Mouse (Mus musculus) right cerebral cortex, adult 18-20 months (tissue): ENCODE data around the gene Gna14.

Experiments used
- DNase-seq: peaks from one replicate; pipeline ENCODE4 v3.0.0; 2022; ENCODE audit warnings: mixed read lengths

The Gna14 gene

DNA sequence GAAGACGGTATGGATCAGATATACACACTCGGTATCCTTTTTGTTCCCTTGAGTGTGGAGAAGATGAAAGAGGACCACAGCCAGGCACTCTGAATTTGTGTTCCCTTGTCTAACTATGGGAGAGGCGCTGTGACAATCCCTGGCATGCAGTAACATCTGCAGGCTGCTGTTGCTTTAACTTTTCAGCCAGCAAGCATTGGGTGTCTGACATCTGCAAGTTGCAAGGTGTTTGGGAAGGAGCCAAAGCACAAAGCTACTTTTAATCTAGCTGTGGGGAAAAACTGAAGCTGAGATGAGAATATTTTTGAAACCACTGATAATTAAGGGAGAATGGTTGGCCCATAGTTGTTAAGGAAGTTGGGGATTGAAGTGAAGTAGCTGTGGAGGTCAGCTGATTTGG, 83.0 kb downstream of the Gna14 start:
- DNase-seq: no peak

DNA sequence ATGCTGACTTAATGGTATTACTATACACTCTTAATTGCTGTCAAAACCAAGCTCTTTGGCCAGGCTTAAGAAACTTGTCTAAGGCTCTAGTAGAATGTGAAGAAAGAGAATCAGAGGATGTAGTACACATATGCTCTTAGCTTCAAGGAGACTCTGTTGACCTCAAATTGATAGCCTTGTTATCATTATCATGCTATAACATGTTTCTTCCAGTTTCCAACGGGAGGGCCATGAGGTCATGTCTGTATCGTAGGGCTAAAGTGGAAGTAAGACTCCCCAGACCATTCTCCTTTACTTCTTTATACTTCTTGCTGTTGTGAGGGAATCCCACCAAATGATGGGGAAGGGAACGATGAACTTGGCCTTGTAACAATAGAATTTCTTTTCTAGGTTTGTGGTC, 85.0 kb downstream of the Gna14 start:
- no peak for DNase-seq

DNA sequence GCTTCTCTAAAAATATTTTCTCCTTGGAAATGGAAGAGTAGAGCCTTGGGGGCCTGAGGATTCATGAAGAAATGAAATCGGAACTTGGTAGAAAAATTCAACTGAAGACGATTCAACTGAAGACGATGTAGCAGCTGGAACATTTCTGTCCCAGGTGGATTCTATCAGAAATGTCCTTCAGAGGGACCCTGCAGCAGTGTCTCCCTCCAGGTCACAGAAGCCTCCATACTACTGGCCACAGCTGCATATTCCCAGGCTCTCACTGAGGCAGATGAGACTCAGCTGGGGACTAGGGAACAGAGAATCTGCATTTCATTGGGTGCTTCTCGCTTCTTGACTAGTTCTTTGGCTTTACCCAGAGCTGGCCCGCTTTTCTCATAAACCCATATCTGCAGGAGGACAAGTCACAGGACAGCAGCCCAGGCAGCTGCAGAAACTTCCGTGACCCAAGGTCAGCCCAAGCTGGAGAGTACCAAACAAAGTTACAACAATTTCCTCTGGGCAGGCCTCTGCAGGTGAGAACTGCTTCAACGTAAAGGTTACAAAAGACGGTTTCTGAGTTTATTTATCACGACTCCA, 90.8 kb downstream of the Gna14 start:
- DNase-seq: no peak

DNA sequence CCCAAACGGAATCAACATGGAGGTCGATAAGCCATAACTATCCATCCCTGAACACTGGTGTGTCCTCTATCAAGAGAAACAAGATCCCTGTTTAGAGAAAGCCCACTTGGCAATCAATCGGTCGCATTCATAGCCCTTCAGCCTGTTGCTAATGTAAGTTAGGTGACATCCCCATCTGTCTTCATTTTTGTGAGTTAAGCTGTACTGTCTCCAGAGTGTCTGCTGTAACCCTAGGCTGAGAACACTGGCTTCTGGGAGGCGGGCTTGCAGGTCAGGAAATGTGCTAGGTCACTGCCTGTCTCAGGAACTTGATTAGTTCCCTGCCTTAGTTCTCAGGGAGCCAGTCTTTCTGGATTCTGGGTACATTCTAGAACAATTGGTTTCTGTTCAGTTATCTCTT, 91.5 kb downstream of the Gna14 start:
- DNase-seq: no peak

DNA sequence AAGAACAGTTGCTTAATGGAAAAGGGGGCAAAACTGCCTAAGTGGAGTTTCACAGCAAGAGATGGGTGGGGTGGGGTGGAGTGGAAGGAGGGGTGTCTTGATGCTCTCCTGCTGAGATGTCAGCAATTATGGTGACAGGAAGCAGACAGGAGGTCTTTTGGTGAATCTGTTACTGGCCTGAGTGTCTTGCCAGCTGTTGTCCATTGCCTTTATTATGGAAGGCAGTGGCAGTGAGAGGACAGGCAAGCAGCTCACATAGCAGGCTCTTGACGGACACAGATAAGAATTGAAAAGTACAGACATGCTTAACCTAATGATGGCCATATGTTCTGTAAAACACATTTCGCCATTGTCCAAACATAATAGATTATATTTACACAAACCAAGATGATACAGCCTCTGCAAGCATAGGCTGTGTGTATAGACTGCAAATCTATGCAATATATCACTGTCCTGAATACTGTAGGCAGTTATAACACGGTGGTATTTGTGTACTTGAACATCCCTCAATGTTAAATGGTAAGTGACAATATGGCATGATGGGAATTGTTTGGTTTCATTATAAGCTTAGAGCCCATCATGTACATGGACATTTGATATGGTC, 92.8 kb downstream of the Gna14 start:
- DNase-seq: no peak

DNA sequence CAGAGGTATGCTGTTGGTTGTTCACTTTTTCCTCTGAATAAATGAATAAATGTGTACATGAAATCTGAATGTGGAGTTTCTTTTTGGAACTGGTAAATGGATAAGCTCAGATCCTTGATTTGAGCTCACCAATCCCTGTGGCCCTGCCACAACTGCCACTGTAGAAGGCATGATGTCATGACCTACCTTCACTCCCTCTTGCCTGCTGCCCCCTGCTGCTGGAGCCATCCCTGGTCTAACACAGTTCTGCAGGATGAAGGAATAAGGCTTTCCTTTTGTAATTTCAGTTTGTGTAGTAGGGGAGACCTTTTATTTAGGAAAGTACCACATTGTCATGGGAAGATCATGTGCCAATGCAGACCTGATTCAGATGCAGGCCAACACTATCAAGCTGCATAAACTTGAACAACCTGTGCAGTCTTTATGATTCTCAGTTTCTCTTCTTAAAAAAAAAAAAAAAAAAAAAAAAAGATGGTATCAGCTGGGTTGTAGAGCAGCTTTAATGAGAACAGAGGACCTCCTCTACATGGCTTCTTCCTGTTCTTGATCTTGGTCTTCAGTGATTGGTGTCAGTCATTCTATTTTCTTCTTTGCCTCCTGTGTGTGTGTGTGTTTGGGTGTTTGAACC, 93.8 kb downstream of the Gna14 start:
- DNase-seq: no peak

DNA sequence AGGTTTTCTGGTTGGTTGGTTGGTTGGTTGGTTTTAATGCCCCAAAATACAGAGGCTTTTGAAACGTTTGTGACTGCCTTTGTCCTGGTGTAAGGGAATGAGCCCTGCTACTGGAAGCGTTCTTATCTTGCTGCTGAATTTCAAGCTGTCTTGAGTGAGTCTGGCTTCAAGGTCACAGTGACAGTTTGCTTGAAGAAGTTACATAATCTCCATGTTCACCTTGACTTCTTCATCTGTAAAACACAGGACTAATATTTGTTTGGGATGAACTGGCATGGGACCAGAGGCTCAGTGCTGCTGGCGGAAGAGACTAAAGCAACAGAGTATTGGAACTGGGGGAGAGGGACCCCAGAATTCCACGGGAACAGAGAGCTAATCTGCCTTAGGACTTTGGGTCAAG, 94.4 kb downstream of the Gna14 start:
- no peak for DNase-seq

DNA sequence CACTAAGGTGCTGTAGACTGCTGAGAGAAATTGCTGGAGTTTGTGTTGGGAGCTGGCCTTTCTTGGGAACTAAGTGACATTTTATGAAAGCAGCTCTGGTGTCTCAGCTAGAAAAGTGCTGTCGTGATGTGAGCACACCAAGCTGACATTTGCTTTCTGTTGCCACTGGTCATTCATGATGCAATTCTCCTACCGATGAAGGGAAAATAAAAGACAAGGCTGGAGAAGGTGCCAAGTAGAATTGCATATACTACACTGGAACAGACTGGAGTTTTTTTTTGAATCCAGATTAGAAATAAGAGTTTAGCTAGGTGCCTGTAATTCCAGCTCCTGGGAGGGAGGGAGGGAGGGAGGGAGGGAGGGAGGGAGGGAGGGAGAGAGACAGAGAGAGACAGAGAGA, 98.7 kb downstream of the Gna14 start:
- no peak for DNase-seq

DNA sequence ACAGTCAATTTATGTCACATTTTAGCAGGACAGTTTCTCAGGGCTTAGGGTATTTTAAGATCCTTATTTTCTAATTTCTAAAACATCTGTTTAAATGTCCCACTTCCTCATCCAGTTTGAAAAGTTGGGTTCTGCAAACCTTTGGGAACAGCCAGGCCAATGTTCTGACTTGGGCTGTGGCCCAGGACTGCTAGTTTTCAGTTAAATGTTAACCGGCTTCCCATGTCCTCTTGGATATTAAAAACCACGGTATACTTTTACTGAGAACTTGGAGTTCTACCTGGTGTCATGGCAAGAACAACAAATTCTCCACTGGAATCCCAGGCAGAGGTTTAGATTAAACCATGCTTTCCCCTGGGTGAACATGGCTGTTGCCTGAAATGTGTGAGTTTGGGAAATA, 102.9 kb downstream of the Gna14 start:
- no peak for DNase-seq

DNA sequence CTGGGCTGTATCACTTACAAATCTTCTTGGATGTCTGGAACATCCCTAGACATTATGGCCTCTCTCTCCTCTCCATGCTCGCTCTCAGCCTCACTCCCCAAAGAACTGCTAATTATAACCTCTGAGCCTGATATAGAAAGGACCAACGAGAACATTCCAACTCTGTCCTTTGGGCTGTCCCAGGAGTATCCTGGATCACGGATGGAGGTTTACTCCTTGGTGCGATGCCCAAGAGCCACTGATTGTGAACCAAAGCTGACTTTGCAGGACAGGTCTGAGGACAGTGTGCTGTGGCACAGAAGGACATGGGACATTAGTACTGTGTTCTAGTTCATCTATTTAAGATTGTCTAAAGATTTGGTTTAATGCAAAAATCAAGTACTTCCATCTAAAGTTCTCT, 108.1 kb downstream of the Gna14 start:
- no peak for DNase-seq

DNA sequence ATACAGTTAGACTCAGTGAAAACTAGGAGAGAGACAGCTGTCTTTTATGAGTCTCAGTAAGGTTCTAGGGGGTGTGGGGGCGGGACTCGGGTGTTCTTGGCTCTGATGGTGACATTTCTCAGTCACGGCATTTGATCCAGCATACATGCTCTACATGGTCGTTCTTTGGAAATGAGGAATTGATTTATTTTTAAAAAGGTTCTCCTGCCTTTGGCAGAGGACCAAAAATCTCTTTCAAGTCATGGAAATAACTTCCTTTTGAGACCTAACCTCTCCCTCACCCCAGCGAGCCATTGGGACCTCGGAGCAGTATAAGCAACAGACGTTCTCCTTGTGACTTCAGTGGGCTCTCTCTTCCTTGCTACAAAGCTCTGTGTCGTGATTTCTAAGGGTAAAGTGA, 121.4 kb downstream of the Gna14 start:
- DNase-seq: no peak

DNA sequence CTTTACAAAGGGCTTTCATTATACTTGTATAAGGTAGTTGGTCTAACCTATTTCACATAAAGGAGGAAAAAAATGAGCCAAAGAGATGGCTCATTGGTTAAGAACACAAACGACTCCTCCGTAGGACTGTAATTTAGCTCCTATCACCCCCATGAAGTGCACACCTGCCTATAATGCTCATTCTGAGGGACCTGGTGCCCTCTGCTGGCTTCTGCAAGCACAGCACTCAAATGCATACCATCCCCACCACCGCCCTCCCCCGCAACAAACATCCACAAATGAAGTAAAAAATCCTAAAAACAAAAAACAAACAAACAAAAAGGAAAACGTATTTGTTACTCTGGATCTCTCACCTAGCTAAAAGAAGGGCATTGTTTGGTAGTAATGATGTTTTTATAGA, 122.4 kb downstream of the Gna14 start:
- DNase-seq: no peak

DNA sequence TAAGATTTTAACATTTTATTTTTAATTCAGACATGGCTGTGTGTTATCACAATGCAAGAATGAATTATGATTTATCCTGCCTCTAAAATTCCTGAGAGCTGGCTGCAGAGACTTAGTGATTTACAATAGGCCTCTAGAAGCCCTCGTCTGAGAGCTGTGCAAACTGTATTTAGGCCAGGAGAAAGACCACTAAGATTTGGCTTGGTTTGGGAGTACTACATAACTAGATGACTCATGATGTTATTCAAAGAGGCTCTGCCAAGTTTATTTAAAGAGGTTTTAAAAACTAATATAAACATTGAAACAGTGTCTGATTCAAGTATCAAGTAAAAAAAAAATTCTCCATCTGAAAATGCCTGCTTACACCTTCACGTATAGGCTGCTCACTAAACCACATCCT, 123.0 kb downstream of the Gna14 start:
- DNase-seq: no peak

DNA sequence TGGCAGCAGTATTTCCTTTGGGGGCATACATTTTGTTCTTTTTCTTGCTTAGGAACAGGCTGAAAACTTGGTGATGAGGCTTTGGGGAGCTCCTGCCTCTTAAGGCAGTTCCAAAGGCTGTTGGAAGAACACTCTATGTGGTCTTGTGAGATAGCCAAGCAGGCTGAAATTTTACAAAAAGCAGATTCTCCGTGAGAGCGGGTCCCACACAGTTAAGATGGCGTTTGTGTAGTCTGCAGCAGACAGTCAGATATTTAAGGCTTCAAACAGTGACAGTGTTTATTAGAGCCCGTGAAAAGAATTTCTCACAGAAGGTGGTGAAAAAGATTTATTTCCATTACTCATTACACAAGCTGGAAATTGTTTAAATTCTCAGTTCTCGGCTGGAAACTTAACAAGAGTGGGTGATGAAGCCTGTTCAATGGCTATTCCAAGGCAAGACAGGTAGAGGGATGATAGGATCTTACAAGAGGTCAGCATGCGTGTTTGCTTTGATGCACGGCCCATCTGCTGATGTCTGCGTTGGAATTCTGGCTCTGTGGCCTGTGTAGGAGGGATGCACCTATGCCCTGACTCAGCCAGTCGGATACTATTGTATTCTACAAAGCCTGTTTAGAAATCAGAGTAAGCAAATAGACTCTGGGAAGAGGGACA, 123.8 kb downstream of the Gna14 start:
- DNase-seq: no peak

DNA sequence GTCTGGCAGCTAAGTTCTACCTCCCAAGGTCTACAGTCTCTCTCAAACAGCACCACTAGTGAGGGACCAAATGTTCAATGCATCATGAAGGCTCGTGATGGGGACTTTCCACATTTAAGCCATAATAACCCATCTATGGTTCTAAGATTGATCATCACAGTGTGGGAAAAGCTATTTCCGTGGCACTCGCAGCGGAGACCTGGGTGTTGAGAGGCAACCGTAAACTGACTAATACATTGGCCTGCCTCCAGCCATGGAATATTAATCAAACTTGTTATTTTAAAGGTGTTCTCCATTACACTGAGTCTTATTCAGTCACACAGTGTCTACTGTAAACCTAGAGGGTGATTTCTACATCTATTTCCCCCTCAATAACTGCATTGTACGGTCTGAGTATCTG, 127.1 kb downstream of the Gna14 start:
- DNase-seq: no peak

DNA sequence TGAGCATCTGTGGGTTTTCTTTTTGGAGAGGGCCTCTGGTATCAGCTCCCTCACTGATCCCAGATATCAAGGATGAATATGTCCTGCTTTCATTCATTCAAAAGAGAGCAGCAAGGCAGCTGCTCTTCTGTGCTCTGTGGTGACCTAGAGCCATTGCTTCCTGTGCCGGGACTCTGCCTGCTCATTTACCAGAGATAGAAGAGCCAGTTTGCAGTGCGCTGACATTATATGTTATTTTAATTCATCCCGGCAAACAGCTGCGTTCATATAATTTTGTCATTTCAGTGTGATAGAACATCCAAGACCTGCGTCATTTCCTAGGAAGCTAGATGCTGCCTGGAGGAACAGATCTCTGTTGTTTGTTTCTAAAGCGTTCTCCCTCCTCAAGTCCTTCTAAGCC, 141.2 kb downstream of the Gna14 start:
- DNase-seq: no peak

DNA sequence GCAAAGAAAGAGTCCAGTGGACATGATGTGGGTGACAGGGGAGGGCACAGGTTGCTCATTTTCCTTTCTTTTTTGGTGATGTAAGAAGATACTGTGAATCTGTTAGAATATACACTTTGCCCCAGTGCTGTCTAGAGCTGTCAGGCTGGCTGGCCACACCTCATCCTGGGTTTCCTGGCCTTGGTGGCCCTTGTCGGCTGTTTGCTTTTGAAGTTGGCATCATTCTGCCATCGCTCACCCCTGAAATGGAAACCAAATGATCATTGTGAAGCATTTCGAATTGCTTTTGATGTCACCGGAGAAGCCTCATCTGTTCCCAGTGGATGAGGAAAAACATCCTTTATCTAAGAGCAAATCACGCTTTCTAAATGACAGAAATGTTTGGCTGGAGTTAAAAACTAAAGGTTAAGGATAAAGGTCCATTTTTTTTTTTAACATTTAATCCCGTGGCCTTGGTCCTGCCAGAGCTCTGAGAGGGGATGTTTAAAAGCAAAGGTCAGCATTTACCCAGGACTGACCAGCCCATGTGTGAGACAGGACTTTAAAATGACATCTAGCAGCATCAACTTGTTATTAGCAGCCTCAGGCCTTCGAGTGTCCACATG, 144.2 kb downstream of the Gna14 start:
- no peak for DNase-seq

DNA sequence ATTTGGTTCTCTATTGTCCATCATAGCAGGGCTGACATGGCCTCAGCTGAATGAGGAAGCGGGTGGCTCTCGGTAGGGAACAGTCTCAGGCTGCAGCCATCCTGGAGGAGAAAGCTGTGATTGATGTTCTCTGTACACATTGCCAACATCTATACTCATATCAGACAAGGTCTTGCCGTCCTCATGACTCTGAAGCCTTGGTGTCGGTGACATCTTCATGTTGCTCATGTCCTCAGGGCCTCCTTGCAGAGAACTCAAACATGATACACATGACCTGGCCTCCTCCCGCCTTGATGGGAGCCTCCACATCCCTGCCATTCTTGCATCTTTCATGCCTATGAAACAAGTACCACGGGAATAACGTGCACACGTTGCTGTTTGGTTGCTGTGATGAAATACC, 144.9 kb downstream of the Gna14 start:
- no peak for DNase-seq

DNA sequence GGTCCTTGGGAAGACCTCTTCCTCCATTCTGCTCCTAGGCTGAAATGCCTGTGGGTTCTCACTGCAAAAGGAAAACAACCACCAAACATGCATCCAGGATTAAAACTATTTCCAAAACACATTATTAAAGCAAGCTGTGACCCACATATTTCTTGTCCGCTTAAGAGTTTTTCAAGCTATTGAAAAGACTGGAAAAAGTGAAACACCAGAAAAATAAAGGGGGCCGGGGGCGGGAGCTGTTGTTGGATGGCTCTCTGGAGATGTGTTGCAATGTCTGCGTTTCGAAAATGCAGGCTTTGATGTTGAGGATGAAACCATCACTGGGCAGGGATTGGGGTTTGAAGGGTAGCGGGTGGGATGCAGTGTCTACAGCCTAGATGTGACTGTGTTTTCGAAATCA, 149.0 kb downstream of the Gna14 start:
- DNase-seq: no peak

DNA sequence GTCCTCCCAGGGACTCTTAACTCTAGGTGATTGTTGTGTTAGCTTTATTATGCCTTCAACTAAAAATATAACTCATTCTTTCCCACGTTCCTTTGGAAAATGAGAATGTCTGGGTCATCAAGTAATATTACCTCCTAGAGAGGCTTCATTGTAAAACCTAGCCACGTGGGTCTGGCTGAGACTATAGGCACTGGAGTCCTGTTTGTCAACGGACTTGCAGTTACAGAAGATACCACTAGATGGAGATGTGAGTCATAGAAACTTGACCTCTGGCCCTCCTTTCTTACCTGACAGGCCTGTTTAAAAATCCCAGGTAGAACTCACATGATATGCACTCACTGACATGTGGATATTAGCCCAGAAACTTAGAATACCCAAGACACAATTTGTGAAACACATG, 149.8 kb downstream of the Gna14 start:
- DNase-seq: no peak

DNA sequence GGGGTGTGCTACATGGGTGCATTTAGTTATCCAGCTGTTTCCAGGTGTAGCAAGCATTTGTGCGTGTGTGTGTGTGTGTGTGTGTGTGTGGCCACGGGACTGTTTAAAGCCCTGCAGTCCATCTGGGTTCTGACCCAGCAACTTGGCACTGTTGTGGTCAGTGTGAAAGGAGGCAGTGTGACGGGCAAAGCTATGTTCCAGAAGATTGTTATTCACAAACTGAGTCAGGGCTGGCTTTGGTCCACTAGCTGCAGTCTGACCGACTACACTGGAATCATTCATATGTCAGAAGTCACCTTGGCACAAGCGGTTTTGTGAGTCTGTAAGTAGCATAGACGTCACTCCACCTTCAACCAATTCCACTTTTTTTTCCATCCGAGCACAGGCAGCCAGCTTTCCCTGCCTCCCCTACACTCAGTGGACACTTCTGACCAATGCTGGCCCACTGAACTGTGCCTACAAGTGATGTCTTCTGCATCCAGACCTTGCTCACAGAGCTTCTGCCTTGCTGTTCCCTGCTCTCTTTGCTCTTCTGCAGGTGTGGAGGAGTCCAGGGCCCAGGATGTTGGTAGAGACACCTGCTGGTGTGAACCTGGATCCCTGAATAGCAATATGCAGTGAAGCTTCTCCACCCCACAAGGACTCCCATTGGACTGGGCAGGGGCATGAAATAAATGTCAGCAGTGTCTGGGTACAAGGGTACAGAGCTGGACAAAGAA, 157.9 kb downstream of the Gna14 start:
- peak; percentile 52 for DNase-seq

DNA sequence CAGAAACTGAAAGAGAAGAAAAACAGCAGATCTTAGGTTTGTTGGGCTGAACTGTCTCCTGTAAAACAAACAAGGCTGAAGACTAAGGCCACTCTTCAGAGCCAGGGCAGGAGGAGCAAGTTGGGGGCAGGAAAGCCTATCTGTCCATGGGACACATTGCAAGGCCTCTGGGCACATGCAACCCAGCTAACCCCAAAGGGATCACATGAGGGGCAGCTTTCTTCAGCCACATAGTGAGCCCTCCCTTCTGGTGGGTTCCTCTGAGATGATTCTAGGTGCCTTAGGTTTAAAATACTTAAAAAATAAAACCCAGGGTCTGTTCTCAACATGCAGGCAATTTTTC, 158.4 kb downstream of the Gna14 start:
- no peak for DNase-seq

DNA sequence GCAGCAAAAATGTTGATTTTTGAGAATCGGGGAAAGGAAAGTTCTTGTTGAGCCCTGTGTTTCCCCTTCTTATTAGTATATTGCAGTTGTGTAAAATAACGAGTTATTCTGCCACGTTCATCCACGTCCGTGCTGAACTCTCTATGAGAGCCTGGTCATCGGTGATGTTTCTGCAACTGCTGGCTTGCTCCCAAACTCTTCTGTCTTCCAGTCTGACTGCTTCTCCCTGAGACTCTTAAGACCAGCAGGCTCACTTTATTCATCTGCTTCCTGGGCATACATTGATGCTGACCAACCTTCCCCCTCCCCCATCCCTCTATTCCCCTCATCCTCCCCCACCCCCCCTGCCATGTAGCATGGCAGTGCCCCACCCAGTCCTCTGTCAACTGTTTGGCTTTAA, 161.7 kb downstream of the Gna14 start:
- DNase-seq: no peak
